Mouse (Mus musculus): Measurements from ENCODE around the gene Pigb. TPM values are rescaled to one million over a fixed set of nuclear protein-coding genes. Genes with fewer than 3 reads are reported as not detected.

The Pigb gene
- polyA plus RNA-seq, 1 experiment: 4.3 TPM

- TF ChIP-seq POLR2A (IDR thresholded peaks at IDR 0.05; ENCODE audit: borderline replicate concordance, control insufficient read depth, low read depth, low read length): peak; percentile 50; the same call in 1 of the 2 replicates
- TF ChIP-seq CTCF (IDR thresholded peaks at IDR 0.05; ENCODE audit: control insufficient read depth, insufficient read depth, low read length): no peak
- peak within 1 kb of the TSS; percentile 47 for H3K27ac ChIP-seq (ENCODE audit: control insufficient read depth, insufficient read depth, low read depth, low read length, poor library complexity)
- 2% methylated on average over 43 of the region's 43 CpGs for WGBS
- peak within 1 kb of the TSS; percentile 88 for H3K4me3 ChIP-seq (replicated peaks; ENCODE audit: control insufficient read depth, low read depth, low read length)
- H3K4me1 ChIP-seq (ENCODE audit: control insufficient read depth, insufficient read depth, low read length): peaks cover 2% of the 10 kb centered on the region; the same call in 1 of the 2 replicates
These were observed 81.4 kb downstream of the Pigb start, which contains the start of the genes Dyx1c1 and Gm44503 for GRCm38 (mm10) chr9:72958521-72959450. Gene Dyx1c1 (plus strand): TSS chr9:72958785. Gene Gm44503 (plus strand): TSS chr9:72958852.

Other genes starting within 250 kb of the Pigb start
- 0.32 and 0.55 TPM in 2 replicates for gene Prtg, start 233.5 kb downstream of the Pigb start, polyA plus RNA-seq (2011; ENCODE audit: insufficient read depth, insufficient read length, low replicate concordance, missing spikeins)
- 0.32 and 0.45 TPM in 2 replicates for gene Pygo1, start 114.7 kb downstream of the Pigb start, polyA plus RNA-seq (2011; ENCODE audit: insufficient read depth, insufficient read length, low replicate concordance, missing spikeins)
- gene Dyx1c1, start 81.6 kb downstream of the Pigb start, polyA plus RNA-seq (2011; ENCODE audit: insufficient read depth, insufficient read length, low replicate concordance, missing spikeins): not detected in 2 replicates
- not detected in 2 replicates for gene Gm44503, start 81.5 kb downstream of the Pigb start, polyA plus RNA-seq (2011; ENCODE audit: insufficient read depth, insufficient read length, low replicate concordance, missing spikeins)
- 1.9 and 4.7 TPM in 2 replicates for gene Ccpg1os, start 55.0 kb downstream of the Pigb start, polyA plus RNA-seq (2011; ENCODE audit: insufficient read depth, insufficient read length, low replicate concordance, missing spikeins)
- 22.6 and 65.3 TPM in 2 replicates for gene Ccpg1, start 54.9 kb downstream of the Pigb start, polyA plus RNA-seq (2011; ENCODE audit: insufficient read depth, insufficient read length, low replicate concordance, missing spikeins)
- gene Rab27a, start 4.5 kb upstream of the Pigb start, polyA plus RNA-seq (2011; ENCODE audit: insufficient read depth, insufficient read length, low replicate concordance, missing spikeins): 14.0 and 33.6 TPM in 2 replicates
- 5.6 TPM in 1 of 2 replicates, not detected in the other for gene Khdc3, start 61.5 kb upstream of the Pigb start, polyA plus RNA-seq (2011; ENCODE audit: insufficient read depth, insufficient read length, low replicate concordance, missing spikeins)
- gene Gm20509, start 62.1 kb upstream of the Pigb start, polyA plus RNA-seq (2011; ENCODE audit: insufficient read depth, insufficient read length, low replicate concordance, missing spikeins): not detected in 2 replicates
- 37.2 and 47.4 TPM in 2 replicates for gene Rsl24d1, start 73.0 kb upstream of the Pigb start, polyA plus RNA-seq (2011; ENCODE audit: insufficient read depth, insufficient read length, low replicate concordance, missing spikeins)

Data from bone marrow, adult 2 months (tissue).